Mouse (Mus musculus) heart, postnatal 0 days (tissue): ENCODE data around the gene Mia. TPM values are rescaled to one million over a fixed set of nuclear protein-coding genes. Genes with fewer than 3 reads are reported as not detected.

Experiments used
- ATAC-seq: fragments of 200-750 bp; cut with Nextera tagmentation; 2 replicates; pipeline ENCODE4 v1.8.0; 2017; ENCODE audit warnings: low read depth, moderate number of reproducible peaks, moderate library complexity; ENCODE audit not compliant: insufficient read depth
- DNase-seq: peaks from one replicate; pipeline ENCODE4 v3.0.0-alpha.2; 2016; ENCODE audit warnings: low spot score
- H3K27ac ChIP-seq: fragments of 300-500 bp; sonication (generic); 2 replicates; pipeline ENCODE4 v1.5.1; 2014; ENCODE audit warnings: low read depth, mild to moderate bottlenecking
- H3K27me3 ChIP-seq: fragments of 300-500 bp; sonication (generic); 2 replicates; pipeline ENCODE4 v1.6.1; 2014; ENCODE audit warnings: low read length, mixed read lengths; ENCODE audit not compliant: control insufficient read depth, insufficient read depth
- H3K36me3 ChIP-seq: fragments of 300-500 bp; sonication (generic); replicated peaks from 2 replicates; pipeline ENCODE4 v1.6.1; 2014; ENCODE audit warnings: low read length, mixed read lengths; ENCODE audit not compliant: control insufficient read depth, insufficient read depth
- H3K4me1 ChIP-seq: fragments of 300-500 bp; sonication (generic); 2 replicates; pipeline ENCODE4 v1.6.1; 2014; ENCODE audit warnings: antibody characterized with exemption; ENCODE audit not compliant: control insufficient read depth, insufficient read depth
- H3K4me2 ChIP-seq: fragments of 300-500 bp; sonication (generic); 2 replicates; pipeline ENCODE4 v1.6.1; 2014; ENCODE audit warnings: low read depth, mild to moderate bottlenecking, low read length, moderate library complexity
- H3K4me3 ChIP-seq: fragments of 300-500 bp; sonication (generic); 2 replicates; pipeline ENCODE4 v1.5.1; 2014; ENCODE audit warnings: low read depth, low read length
- H3K9ac ChIP-seq: fragments of 300-500 bp; sonication (generic); replicated peaks from 2 replicates; pipeline ENCODE4 v1.6.1; 2014; ENCODE audit warnings: low read depth, low read length, mixed read lengths
- H3K9me3 ChIP-seq: fragments of 300-500 bp; sonication (generic); replicated peaks from 2 replicates; pipeline ENCODE4 v1.6.1; 2016; ENCODE audit warnings: low read length; ENCODE audit not compliant: control insufficient read depth
- CTCF ChIP-seq: IDR thresholded peaks from 2 replicates; pipeline ENCODE4 v1.5.1; 2016; ENCODE audit warnings: antibody characterized with exemption, control low read depth, low read depth
- EP300 ChIP-seq: IDR thresholded peaks from 2 replicates; pipeline ENCODE4 v1.6.1; 2016; ENCODE audit warnings: antibody characterized with exemption, low read depth
- WGBS: fragments of 180-500 bp; shearing (Covaris S2); extraction: QIAGEN DNeasy Blood & Tissue Kit; methylation state at CpG from one replicate; pipeline ENCODE4 v1.1.7; 2014; 5-methylcytosine and 5-hydroxymethylcytosine counted together
- polyA plus RNA-seq: library from polyadenylated mRNA; unstranded; fragments of >200 nt; fragmentation: Nextera tagmentation; extraction: Ambion mirVana; gene quantifications from 2 replicates; pipeline ENCODE4 v1.2.1, GENCODE M21; 2015
- total RNA-seq: library from RNA; depleted of rRNA; stranded (reverse); fragments of >200 nt; gene quantifications from 2 replicates; pipeline ENCODE4 v1.2.3, GENCODE M21; 2014; ENCODE audit warnings: low replicate concordance

Mia gene
- total and polyA plus RNA-seq, 2 experiments from 2014 or later: 0.25 TPM; not detected in 1

DNA sequence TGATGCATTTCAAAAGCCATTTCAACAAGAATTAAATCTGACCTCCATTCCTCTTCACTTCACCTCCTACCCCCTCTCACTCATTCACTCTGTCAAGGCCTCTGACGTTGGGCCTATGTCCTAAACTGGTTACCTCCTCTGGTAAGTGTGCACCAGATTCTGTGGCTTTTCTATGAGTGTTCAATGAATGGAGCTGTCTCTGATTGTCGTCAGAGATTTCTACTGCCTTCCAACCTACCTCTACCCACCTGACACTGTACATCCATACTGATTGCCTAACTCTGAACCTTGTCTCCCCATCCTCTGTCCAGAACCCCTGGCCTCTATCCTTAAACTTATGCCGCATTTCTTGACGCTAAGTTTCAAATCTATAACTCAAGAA, 3.0 kb downstream of the Mia start:
- H3K9me3 ChIP-seq: no peaks in the 10 kb centered on the region
- DNase-seq (no peak), ATAC-seq (no peak)
- H3K36me3 ChIP-seq: peaks cover 15% of the 10 kb centered on the region
- H3K4me1 ChIP-seq: peaks cover 12% of the 10 kb centered on the region
- TF ChIP-seq EP300 (no peak), CTCF (no peak)
- peak overlapping the region; percentile 62; the same call in 1 of the 2 replicates for H3K9ac ChIP-seq
- H3K4me3 ChIP-seq: peak overlapping the region; percentile 80
- peak overlapping the region; percentile 59 for H3K4me2 ChIP-seq
- 19% methylated on average over 4 of the region's 4 CpGs for WGBS
- no peaks in the 10 kb centered on the region for H3K27me3 ChIP-seq
- H3K27ac ChIP-seq: peak overlapping the region; percentile 94

DNA sequence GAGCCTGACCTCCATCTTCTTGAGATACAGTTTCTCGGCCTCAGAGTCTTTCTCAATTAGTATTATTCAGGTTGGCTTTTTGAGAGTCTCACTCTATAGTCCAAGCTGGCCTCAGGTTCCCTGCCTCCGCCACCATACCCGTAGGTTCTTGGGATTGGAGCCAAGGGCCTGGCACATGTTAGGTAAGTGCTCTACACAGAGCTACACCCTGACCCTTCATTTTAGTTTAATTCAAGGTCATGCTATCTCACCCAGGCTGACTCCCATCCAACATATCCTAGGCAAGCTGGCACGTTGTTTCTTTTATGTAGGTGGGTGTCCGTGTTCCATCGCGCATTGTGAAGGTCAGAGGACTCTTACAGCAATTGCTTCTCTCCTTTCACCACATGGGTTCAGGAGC, 6.1 kb downstream of the Mia start:
- no peak for ATAC-seq
- WGBS: 56% methylated on average over 7 of the region's 7 CpGs
- H3K27ac ChIP-seq: no peak overlapping the region

DNA sequence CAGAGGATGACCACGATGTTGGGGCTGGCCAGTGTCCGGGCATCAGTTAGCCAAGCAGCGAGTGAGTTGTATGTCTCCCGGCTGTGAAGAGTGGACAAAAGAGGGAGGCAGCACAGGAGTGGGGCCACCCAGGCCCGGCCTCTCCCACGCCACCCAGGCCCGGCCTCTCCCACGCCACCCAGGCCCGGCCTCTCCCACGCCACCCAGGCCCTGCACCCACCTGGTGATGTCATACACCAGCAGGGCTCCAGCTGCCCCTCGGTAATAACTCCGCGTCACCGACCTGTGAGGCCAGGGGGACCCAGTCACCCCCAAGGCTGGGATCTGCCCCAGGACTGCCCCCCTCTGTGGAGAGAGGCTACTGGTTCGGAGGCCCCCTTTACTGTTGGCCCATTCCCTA, 6.5 kb downstream of the Mia start:
- Histone ChIP-seq H3K9ac (no peak overlapping the region), H3K27me3 (no peaks in the 10 kb centered on the region), H3K27ac (no peak overlapping the region), H3K4me2 (no peak overlapping the region), H3K9me3 (no peaks in the 10 kb centered on the region), H3K4me1 (peaks cover 10% of the 10 kb centered on the region), H3K4me3 (no peak overlapping the region), H3K36me3 (peaks cover 38% of the 10 kb centered on the region)
- 92% methylated on average over 15 of the region's 15 CpGs for WGBS
- ATAC-seq (no peak), DNase-seq (no peak)
- no peak for TF ChIP-seq CTCF
- no peak for TF ChIP-seq EP300

More for the DNA sequence above, 6.1 kb downstream of the Mia start:
- TF ChIP-seq EP300 (no peak), CTCF (no peak)
- Histone ChIP-seq H3K4me1 (peaks cover 12% of the 10 kb centered on the region), H3K9me3 (no peaks in the 10 kb centered on the region), H3K27me3 (no peaks in the 10 kb centered on the region), H3K4me2 (no peak overlapping the region), H3K4me3 (no peak overlapping the region), H3K9ac (no peak overlapping the region), H3K36me3 (peaks cover 38% of the 10 kb centered on the region)
- no peak for DNase-seq

DNA sequence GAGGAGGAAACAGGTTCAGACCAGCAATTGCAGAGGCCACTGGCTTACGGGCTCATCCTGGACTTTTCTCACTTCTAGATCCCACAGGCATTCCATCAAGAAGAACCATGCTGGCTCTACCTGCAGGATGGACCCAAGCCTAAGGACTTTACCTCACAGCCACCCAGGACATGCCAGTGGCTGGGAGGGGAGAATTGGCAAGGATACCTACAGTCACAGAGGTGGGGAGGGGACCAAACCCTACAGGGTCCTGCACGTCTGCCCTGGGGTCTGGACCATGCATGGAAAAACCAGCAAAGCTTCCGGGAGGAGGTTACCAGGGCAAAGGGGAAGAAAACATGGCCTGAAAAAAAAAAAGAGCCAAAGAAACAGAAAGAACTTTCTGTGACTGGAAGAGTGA, 10.0 kb downstream of the Mia start:
- Histone ChIP-seq H3K4me2 (no peak overlapping the region), H3K27me3 (no peaks in the 10 kb centered on the region), H3K9ac (no peak overlapping the region), H3K4me3 (no peak overlapping the region), H3K27ac (no peak overlapping the region), H3K4me1 (no peaks in the 10 kb centered on the region), H3K9me3 (no peaks in the 10 kb centered on the region), H3K36me3 (peaks cover 38% of the 10 kb centered on the region)
- TF ChIP-seq EP300 (no peak), CTCF (no peak)
- DNase-seq (no peak), ATAC-seq (no peak)
- 89% methylated on average over 3 of the region's 3 CpGs for WGBS

DNA sequence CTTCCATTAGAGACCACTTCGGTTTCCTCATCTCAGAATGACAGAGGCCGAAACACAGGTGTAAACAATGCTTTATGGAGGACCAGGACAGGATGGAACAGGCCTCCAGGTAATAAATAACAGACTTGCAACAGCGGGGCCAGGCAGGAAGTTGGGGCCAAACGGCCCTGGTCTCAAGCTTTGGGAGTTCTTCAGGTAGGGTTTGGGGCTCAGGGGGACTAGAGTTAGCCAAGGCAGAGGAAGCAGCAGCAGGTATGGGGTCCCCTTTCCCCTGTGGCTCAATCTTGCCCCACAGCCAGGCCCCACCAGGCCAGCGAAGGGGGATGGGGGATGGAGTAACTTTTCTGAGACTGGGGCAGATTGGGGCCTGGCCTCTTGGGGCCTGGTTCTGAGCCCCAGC, 12.6 kb downstream of the Mia start:
- H3K4me3 ChIP-seq: no peak overlapping the region
- H3K9me3 ChIP-seq: no peaks in the 10 kb centered on the region
- no peak for DNase-seq
- 88% methylated on average over 5 of the region's 5 CpGs for WGBS
- no peak overlapping the region for H3K4me2 ChIP-seq
- ATAC-seq: no peak
- no peak overlapping the region for H3K27ac ChIP-seq
- H3K4me1 ChIP-seq: peaks cover 24% of the 10 kb centered on the region
- TF ChIP-seq CTCF (no peak), EP300 (no peak)
- no peak overlapping the region for H3K9ac ChIP-seq
- peaks cover 37% of the 10 kb centered on the region for H3K36me3 ChIP-seq
- H3K27me3 ChIP-seq: no peaks in the 10 kb centered on the region

DNA sequence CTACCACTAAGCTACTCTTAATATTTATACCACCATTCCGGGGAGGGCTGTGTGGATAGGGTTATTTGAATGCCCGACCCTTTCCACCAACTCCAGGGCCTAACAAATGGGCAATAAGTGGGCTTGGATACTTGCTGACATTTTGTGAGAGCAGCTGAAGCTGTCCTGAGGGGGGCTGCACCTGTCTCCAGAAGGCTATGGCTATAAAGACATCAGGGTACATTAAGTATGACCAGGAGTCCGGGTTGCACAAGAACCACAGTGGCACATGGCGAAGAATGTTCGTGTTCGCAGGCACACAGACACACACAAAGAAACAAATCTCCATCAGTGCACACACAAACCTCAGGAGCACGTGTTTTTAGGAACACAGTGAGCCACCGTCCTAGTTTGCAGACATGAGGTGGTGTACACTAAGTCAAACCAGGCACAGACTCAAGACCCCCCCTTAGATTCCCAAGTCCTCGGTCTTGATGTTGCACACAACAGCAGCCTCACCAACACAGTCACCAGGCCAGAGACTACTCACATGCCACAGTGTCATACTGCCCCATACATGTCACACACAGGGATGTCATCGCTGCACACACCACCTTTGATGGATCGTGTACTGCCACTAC, 13.4 kb downstream of the Mia start:
- no peaks in the 10 kb centered on the region for H3K9me3 ChIP-seq
- peak overlapping the region; percentile 93 for H3K4me2 ChIP-seq
- H3K4me3 ChIP-seq: peak overlapping the region; percentile 64
- H3K36me3 ChIP-seq: peaks cover 29% of the 10 kb centered on the region
- ATAC-seq: no peak
- no peak for DNase-seq
- TF ChIP-seq CTCF (no peak), EP300 (no peak)
- peak overlapping the region; percentile 95 for H3K27ac ChIP-seq
- H3K27me3 ChIP-seq: no peaks in the 10 kb centered on the region
- WGBS: 71% methylated on average over 11 of the region's 11 CpGs
- peak overlapping the region; percentile 74 for H3K9ac ChIP-seq
- peaks cover 31% of the 10 kb centered on the region for H3K4me1 ChIP-seq
